In genomic region chr4:97772641-97773040, GRCm38 (mm10) we compare ENCODE assay signal across 8 mouse cellular contexts. TPM values are rescaled to one million over a fixed set of nuclear protein-coding genes. Genes with fewer than 3 reads are reported as not detected.
DNase-seq lines count a peak whose midpoint lies in the region; ATAC-seq and TF ChIP-seq lines count a peak whose summit lies in the region.

Gene Nfia (plus strand): TSS chr4:97772734.

- peak within 1 kb of the TSS; percentile 71 for H3K4me2 ChIP-seq in heart, embryonic 11.5 days
- H3K4me2 ChIP-seq in midbrain, embryonic 16.5 days (ENCODE audit: low read length) = peak within 1 kb of the TSS; percentile 79

- H3K27me3 ChIP-seq in testis, adult 2 months (ENCODE audit: control insufficient read depth, insufficient read depth, low read length) = no peaks in the 10 kb centered on the region
- no peaks in the 10 kb centered on the region; the same call in 1 of the 2 replicates for H3K27me3 ChIP-seq in heart, embryonic 11.5 days (ENCODE audit: control insufficient read depth, insufficient read depth, low read length)
- 0 out of 2 replicates have a peak, but pooled peaks cover 3% of the 10 kb centered on the region for H3K27me3 ChIP-seq in midbrain, embryonic 16.5 days (ENCODE audit: control insufficient read depth, insufficient read depth, low read depth, low read length)

- ATAC-seq in heart, embryonic 11.5 days (replicated peaks; ENCODE audit: insufficient number of reproducible peaks, low FRiP score, low TSS enrichment) = no peak
- no peak for ATAC-seq in midbrain, embryonic 16.5 days
- ATAC-seq in megakaryocyte progenitor cell, adult 5-6 weeks (replicated peaks; ENCODE audit: poor library complexity) = no peak

- H3K4me1 ChIP-seq in testis, adult 2 months (ENCODE audit: control insufficient read depth, insufficient read depth, low read length) = peaks cover 4% of the 10 kb centered on the region
- peaks cover 16% of the 10 kb centered on the region for H3K4me1 ChIP-seq in heart, embryonic 11.5 days (ENCODE audit: control insufficient read depth, insufficient read depth, low read length)
- peaks cover 6% of the 10 kb centered on the region; the same call in 1 of the 2 replicates for H3K4me1 ChIP-seq in midbrain, embryonic 16.5 days (ENCODE audit: control insufficient read depth, insufficient read depth, low read length)

- no peaks in the 10 kb centered on the region for H3K9me3 ChIP-seq in heart, embryonic 11.5 days (replicated peaks; ENCODE audit: control insufficient read depth, low read length)
- H3K9me3 ChIP-seq in midbrain, embryonic 16.5 days (replicated peaks; ENCODE audit: control insufficient read depth, low read length, poor library complexity, severe bottlenecking) = no peaks in the 10 kb centered on the region

- under 1% methylated on average over 9 of the region's 9 CpGs for WGBS in heart, embryonic 11.5 days (ENCODE audit: insufficient replicate concordance)
- 0% methylated on average over 9 of the region's 9 CpGs for WGBS in midbrain, embryonic 16.5 days

- no peak for TF ChIP-seq POLR2A in testis, adult 2 months (IDR thresholded peaks at IDR 0.05; ENCODE audit: control insufficient read depth, low read depth, low read length)

- H3K36me3 ChIP-seq in testis, adult 2 months (ENCODE audit: control insufficient read depth, insufficient read depth, low read length) = no peaks in the 10 kb centered on the region
- no peaks in the 10 kb centered on the region for H3K36me3 ChIP-seq in heart, embryonic 11.5 days (ENCODE audit: control insufficient read depth, insufficient read depth, low read length)
- H3K36me3 ChIP-seq in midbrain, embryonic 16.5 days (ENCODE audit: control insufficient read depth, insufficient read depth, low read length) = no peaks in the 10 kb centered on the region

- no peak for DNase-seq in testis, postnatal 14 days (ENCODE audit: low spot score)
- DNase-seq in brain, adult 2 months (ENCODE audit: low read depth, low spot score) = peak; percentile 64
- DNase-seq in layer of hippocampus, postnatal 36 days = no peak
- no peak for DNase-seq in urinary bladder, postnatal 4 days (ENCODE audit: low spot score in 2 of 2)

- H3K9ac ChIP-seq in heart, embryonic 11.5 days (ENCODE audit: low read depth, low read length) = peak within 1 kb of the TSS; percentile 67
- H3K9ac ChIP-seq in midbrain, embryonic 16.5 days (ENCODE audit: low read depth, low read length) = peak within 1 kb of the TSS; percentile 62

- H3K27ac ChIP-seq in testis, adult 2 months (ENCODE audit: control insufficient read depth, insufficient read depth, low read depth, low read length) = peak within 1 kb of the TSS; percentile 86
- H3K27ac ChIP-seq in heart, embryonic 11.5 days (ENCODE audit: low read depth, low read length) = peak within 1 kb of the TSS; percentile 91
- H3K27ac ChIP-seq in midbrain, embryonic 16.5 days (ENCODE audit: low read length) = peak within 1 kb of the TSS; percentile 82

- H3K4me3 ChIP-seq in testis, adult 2 months (ENCODE audit: control insufficient read depth, low read depth, low read length) = peak within 1 kb of the TSS; percentile 77
- H3K4me3 ChIP-seq in heart, embryonic 11.5 days (ENCODE audit: low read depth, low read length) = peak within 1 kb of the TSS; percentile 53
- H3K4me3 ChIP-seq in midbrain, embryonic 16.5 days (ENCODE audit: low read depth, low read length) = peak within 1 kb of the TSS; percentile 54

- TF ChIP-seq CTCF in testis, adult 2 months (IDR thresholded peaks at IDR 0.05; ENCODE audit: control insufficient read depth, insufficient read depth, insufficient replicate concordance, low read depth, low read length) = no peak

RNA-seq across cellular contexts. Expression of gene Nfia, which starts in this region (rescaled TPM):
- polyA plus RNA-seq in testis, adult 2 months (2012; rRNA removed) = 6.4 and 8.1 TPM in 2 replicates
- polyA plus RNA-seq in heart, embryonic 11.5 days (2014; fragmentation: Nextera tagmentation; extraction: Ambion mirVana) = 27.5 and 33.7 TPM in 2 replicates
- 100 to 1,000 TPM; 103 to 121 TPM for total RNA-seq in layer of hippocampus, postnatal 36 days (2021)
- polyA plus RNA-seq in midbrain, embryonic 16.5 days (2015; fragmentation: Nextera tagmentation; extraction: Ambion mirVana) = 25.8 and 26.6 TPM in 2 replicates
- total RNA-seq in megakaryocyte progenitor cell, adult 5-6 weeks (2015) = 21.5 and 35.1 TPM in 2 replicates
- total RNA-seq in megakaryocyte progenitor cell, adult 5-6 weeks (2017) = 1.5 and 3.9 TPM in 2 replicates
